Mouse (Mus musculus) heart, embryonic 14.5 days (tissue): Measurements from ENCODE around the gene Neil1. TPM values are rescaled to one million over a fixed set of nuclear protein-coding genes. Genes with fewer than 3 reads are reported as not detected.

Experiments
- ATAC-seq: fragments of 200-750 bp; cut with Nextera tagmentation; 2 replicates; pipeline ENCODE4 v1.8.0; 2017; ENCODE audit warnings: low read depth, moderate TSS enrichment; ENCODE audit not compliant: insufficient number of reproducible peaks, insufficient read depth, low FRiP score
- H3K27ac ChIP-seq, 2 experiments: fragments of 200-500 bp in 1 of 2; fragments of 300-500 bp in 1 of 2; sonication (generic) in 1 of 2; replicated peaks in 1 of 2; 2 replicates each; pipeline ENCODE4 v1.5.1; 2012 to 2014; ENCODE audit warnings: low read depth in 2 of 2, low read length in 2 of 2, control low read depth in 1 of 2, mild to moderate bottlenecking in 1 of 2, mixed read lengths in 1 of 2; ENCODE audit not compliant: control insufficient read depth in 1 of 2, insufficient read depth in 1 of 2
- H3K27me3 ChIP-seq: fragments of 300-500 bp; sonication (generic); 2 replicates; pipeline ENCODE4 v1.6.1; 2014; ENCODE audit warnings: mild to moderate bottlenecking, low read length, control low read depth; ENCODE audit not compliant: control insufficient read depth, insufficient read depth
- H3K36me3 ChIP-seq: fragments of 300-500 bp; sonication (generic); 2 replicates; pipeline ENCODE4 v1.6.1; 2014; ENCODE audit warnings: mild to moderate bottlenecking, control low read depth, low read length, mixed read lengths; ENCODE audit not compliant: control insufficient read depth, insufficient read depth
- H3K4me1 ChIP-seq, 2 experiments: fragments of 200-500 bp in 1 of 2; fragments of 300-500 bp in 1 of 2; sonication (generic) in 1 of 2; 2 replicates each; pipeline ENCODE4 v1.6.1; 2012 to 2014; ENCODE audit warnings: low read length in 2 of 2, control low read depth in 1 of 2, mixed read lengths in 1 of 2; ENCODE audit not compliant: control insufficient read depth in 2 of 2, insufficient read depth in 2 of 2
- H3K4me2 ChIP-seq: fragments of 300-500 bp; sonication (generic); 2 replicates; pipeline ENCODE4 v1.6.1; 2014; ENCODE audit warnings: mild to moderate bottlenecking, low read length
- H3K4me3 ChIP-seq, 2 experiments: fragments of 200-500 bp in 1 of 2; fragments of 300-500 bp in 1 of 2; sonication (generic) in 1 of 2; 2 replicates each; pipeline ENCODE4 v1.5.1; 2012 to 2014; ENCODE audit warnings: low read length in 2 of 2, mild to moderate bottlenecking in 2 of 2, control low read depth in 1 of 2, low read depth in 1 of 2, moderate library complexity in 1 of 2; ENCODE audit not compliant: control insufficient read depth in 1 of 2, insufficient read depth in 1 of 2
- H3K9ac ChIP-seq: fragments of 300-500 bp; sonication (generic); 2 replicates; pipeline ENCODE4 v1.6.1; 2014; ENCODE audit warnings: mild to moderate bottlenecking, low read length
- H3K9me3 ChIP-seq: fragments of 300-500 bp; sonication (generic); 2 replicates; pipeline ENCODE4 v1.6.1; 2016; ENCODE audit warnings: low read length, control low read depth; ENCODE audit not compliant: control insufficient read depth
- WGBS: fragments of 180-500 bp; shearing (Covaris S2); extraction: QIAGEN DNeasy Blood & Tissue Kit; methylation state at CpG from one replicate; pipeline ENCODE4 v1.1.7; 2014; 5-methylcytosine and 5-hydroxymethylcytosine counted together
- polyA plus RNA-seq: library from polyadenylated mRNA; unstranded; fragments of >200 nt; fragmentation: Nextera tagmentation; extraction: Ambion mirVana; gene quantifications from 2 replicates; pipeline ENCODE4 v1.2.1, GENCODE M21; 2014

The Neil1 gene
- polyA plus RNA-seq, 1 experiment from 2014 or later: 5.4 TPM

DNA sequence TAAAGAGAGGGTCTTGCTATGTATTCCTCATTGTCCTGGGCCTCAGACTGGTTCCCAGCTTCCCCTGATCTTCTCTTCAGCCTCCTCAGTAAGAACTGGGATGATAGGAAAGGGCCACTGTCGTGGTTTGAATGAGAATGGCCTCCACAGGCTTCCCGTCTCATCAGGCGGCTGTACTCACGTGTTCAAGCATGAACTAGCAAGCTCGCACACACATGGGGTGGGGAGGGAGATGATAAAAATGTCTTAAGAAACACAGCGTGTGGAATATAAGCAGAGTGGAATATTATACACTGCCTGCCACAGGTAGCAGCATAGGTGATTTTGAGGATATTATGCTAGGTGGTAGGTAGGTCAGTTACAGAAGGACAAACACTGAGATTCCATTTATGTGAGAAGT, 916 bp upstream of the Neil1 start:
- H3K9ac ChIP-seq: peak overlapping the region; percentile 73; the same call in 1 of the 2 replicates
- H3K4me2 ChIP-seq: peak overlapping the region; percentile 68
- H3K4me3 ChIP-seq: peak overlapping the region in 1 of 2 experiments; percentile 57; a peak in 2 of 4 replicates
- no peaks in the 10 kb centered on the region for H3K36me3 ChIP-seq
- H3K27ac ChIP-seq: peak overlapping the region in 1 of 2 experiments; percentile 88; a peak in 1 of 4 replicates
- H3K9me3 ChIP-seq: no peaks in the 10 kb centered on the region
- peaks cover 6 to 13% of the 10 kb centered on the region in 2 experiments; a peak in 3 of 4 replicates for H3K4me1 ChIP-seq
- H3K27me3 ChIP-seq: no peaks in the 10 kb centered on the region
- 77% methylated on average over 6 of the region's 6 CpGs for WGBS
- ATAC-seq: no peak

DNA sequence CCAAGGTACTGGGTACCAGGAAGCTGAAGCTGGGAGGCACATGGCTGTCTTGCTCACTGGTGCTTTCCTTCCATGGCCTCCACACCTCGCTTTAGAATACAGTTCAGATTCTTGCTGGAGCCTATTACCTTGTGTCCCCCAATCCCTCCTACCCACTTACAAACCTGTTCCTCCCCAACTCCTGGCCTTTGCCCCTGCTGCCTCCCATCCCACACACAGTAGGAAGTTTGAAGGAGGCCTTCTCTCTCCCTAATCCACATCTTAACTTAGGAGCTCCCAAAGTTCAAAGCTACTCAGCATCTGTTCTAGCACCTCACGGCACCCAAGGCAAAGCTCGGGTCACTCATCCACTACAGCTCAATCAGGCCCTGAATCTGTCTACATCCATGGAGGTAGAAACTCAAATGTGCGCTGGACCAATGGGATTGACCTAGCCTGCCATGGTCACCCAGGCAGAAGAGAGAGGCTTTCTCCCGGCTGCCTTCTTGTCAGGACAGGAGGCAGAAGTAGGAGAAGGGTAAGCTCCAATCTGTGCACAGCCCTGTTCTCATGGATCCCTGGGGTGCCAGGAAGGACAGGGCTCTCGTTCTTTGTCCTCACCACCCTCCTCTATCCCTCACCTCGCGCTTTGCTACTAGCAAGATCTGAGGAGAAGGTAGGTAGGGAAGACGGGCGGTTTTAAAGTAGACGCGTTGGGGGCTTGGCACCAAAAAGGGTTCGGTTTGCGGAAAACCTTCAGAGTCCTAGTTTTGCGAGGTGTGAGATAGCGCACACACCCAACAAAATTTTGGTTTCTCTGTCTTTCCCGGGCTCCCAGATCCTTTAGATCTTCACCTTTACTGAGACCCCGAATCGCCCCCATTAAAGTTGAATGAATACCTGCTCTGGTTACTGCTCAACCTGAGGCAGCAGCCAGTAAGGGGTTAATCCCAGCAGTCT, 631 bp downstream of the Neil1 start:
- Histone ChIP-seq H3K4me2 (peak overlapping the region; percentile 68), H3K9me3 (no peaks in the 10 kb centered on the region), H3K27ac (peak overlapping the region; percentile 87 to 88; a peak in 3 of 4 replicates), H3K9ac (peak overlapping the region; percentile 73), H3K27me3 (no peaks in the 10 kb centered on the region), H3K4me3 (peak overlapping the region; percentile 57 to 74), H3K36me3 (peaks cover 13% of the 10 kb centered on the region), H3K4me1 (peaks cover 6 to 13% of the 10 kb centered on the region in 2 experiments; a peak in 3 of 4 replicates)
- ATAC-seq: peak; percentile 29; the same call in 1 of the 2 replicates
- WGBS: 6% methylated on average over 19 of the region's 19 CpGs

DNA sequence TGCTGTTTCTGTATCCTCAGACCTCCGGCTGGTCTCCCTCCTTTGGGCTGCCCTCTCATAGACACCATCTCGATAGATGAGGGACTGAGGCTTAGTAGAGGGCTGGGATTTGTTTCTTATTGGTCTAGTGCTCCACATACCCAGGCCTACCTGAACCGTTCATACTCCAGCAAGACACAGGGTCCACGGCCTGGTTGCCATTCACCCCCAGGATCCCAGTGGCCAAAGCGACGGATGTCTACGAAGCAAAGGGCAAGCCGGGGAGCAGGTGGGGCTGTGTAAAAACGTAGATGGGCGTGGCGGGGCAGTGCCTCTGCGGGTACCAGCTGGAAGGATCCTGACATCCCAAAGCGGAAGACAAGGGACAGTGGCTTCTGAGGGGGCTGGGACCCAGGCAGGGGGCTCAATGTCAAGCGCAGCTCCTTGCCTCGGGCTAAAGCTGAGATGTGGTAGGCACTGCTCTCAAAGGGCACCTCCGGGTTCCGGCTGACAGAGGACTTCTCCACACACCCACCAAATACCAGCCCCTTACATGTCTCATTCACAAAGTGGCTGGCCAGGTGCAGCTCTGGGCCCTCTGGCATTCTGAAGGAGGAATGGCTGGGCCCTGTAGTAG, 1.5 kb downstream of the Neil1 start:
- WGBS: 88% methylated on average over 17 of the region's 17 CpGs
- H3K4me3 ChIP-seq: no peak overlapping the region
- H3K27me3 ChIP-seq: no peaks in the 10 kb centered on the region
- H3K27ac ChIP-seq: no peak overlapping the region
- H3K4me1 ChIP-seq: peaks cover 6 to 19% of the 10 kb centered on the region in 2 experiments; a peak in 3 of 4 replicates
- ATAC-seq: no peak
- peaks cover 22% of the 10 kb centered on the region for H3K36me3 ChIP-seq
- H3K9ac ChIP-seq: no peak overlapping the region
- H3K4me2 ChIP-seq: no peak overlapping the region; the same call in 1 of the 2 replicates
- no peaks in the 10 kb centered on the region for H3K9me3 ChIP-seq

DNA sequence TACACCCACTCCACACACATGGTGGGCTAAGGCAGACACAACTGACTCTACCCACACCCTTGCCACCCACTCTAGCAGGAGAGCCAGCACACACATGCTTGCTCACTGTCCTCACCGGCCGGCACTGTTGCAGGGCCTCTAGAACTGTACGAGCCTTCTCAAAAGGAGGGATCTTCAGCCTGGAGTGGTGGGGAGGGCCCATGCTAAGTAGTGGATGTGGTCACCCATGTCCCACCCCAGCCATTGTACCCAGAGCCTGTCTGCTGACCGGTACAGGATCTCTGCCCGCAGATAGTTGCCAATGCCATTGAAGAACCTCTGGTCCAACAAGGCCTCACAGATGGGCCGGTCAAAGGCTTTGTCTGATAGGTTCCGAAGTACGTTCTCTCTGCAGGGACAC, 3.3 kb downstream of the Neil1 start:
- ATAC-seq: no peak
- no peak overlapping the region for H3K9ac ChIP-seq
- WGBS: 82% methylated on average over 8 of the region's 8 CpGs

DNA sequence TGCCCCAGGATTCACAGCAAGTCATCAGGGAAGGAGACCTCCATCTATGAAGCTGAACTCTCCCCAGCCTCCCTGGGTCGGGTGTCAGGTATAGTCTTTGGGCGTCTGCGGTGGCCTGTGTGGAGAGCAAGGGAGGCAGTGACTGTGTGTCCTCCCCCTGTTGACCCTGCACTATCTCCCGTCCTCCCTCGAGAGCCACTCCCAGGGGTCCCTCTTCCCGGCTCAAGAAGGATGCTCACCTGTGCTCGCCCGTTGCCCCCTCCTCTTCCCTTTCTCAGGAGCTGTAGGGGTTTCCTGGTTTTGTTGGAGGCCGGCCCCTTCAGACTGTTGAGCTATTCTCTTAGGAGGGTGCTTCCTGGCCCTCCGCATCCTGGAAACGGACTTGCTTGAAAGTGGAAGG, 4.9 kb downstream of the Neil1 start:
- Histone ChIP-seq H3K36me3 (peaks cover 55% of the 10 kb centered on the region), H3K9ac (no peak overlapping the region)

More for the DNA sequence above, 3.3 kb downstream of the Neil1 start:
- Histone ChIP-seq H3K9me3 (no peaks in the 10 kb centered on the region), H3K4me3 (no peak overlapping the region), H3K4me1 (peaks cover 6 to 19% of the 10 kb centered on the region in 2 experiments; a peak in 3 of 4 replicates), H3K27ac (no peak overlapping the region), H3K36me3 (peaks cover 39% of the 10 kb centered on the region), H3K27me3 (no peaks in the 10 kb centered on the region), H3K4me2 (no peak overlapping the region)

DNA sequence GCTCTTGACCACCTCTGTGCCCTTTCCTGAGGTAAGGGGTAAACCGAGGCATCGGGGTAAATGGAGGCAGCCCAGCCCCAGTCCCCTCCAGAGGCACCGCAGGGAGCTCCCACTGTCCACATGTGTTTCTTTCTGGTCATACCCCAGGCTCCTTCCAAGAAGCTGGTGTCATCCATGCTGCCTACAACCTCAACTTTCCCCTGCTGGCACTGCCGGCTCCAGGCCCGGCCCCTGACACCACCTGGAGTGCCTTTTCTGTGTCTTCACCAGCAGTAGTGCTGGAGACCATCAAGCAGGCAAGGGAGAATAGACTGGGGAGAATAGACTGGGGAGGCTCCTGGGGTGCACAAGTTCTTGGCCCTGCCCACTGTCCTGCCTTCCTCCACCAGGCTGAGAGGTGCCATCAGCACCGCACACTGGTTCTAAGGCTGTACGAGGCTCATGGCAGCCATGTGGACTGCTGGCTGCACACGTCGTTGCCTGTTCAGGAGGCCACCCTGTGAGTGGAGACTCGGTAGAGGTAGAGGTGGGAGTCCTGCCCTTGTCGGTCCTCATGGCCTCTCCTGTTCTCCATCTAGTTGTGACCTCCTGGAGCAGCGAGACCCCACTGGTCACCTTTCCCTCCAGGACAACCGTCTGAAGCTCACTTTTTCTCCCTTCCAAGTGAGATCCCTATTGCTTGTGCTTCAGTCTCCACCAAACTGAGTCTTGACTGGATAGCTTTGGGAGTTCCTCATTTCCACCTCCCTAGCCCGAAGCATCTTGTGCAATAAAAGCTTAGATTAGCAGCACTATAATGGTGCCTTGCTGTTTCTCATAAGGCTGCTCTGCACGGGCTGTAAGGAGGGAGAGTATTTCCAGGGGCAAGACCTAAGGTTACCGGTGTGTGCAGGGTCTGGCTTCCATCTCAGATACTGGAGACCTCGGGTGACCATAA, 6.4 kb downstream of the Neil1 start:
- H3K9ac ChIP-seq: no peak overlapping the region
- H3K4me2 ChIP-seq: no peak overlapping the region
- H3K36me3 ChIP-seq: peaks cover 70% of the 10 kb centered on the region
- 76% methylated on average over 17 of the region's 17 CpGs for WGBS
- no peak for ATAC-seq
- 0 out of 4 replicates have a peak overlapping the region, but pooled peaks of 1 of the 2 experiments have one; percentile 1 for H3K27ac ChIP-seq
- H3K4me3 ChIP-seq: no peak overlapping the region
- H3K4me1 ChIP-seq: peaks cover 0 to 7% of the 10 kb centered on the region in 2 experiments; a peak in 1 of 4 replicates
- no peaks in the 10 kb centered on the region for H3K27me3 ChIP-seq
- no peaks in the 10 kb centered on the region for H3K9me3 ChIP-seq

More for the DNA sequence above, 4.9 kb downstream of the Neil1 start:
- Histone ChIP-seq H3K4me2 (no peak overlapping the region), H3K4me1 (peaks cover 5 to 14% of the 10 kb centered on the region in 2 experiments; a peak in 3 of 4 replicates), H3K9me3 (no peaks in the 10 kb centered on the region), H3K27me3 (no peaks in the 10 kb centered on the region), H3K27ac (no peak overlapping the region), H3K4me3 (no peak overlapping the region)
- WGBS: 86% methylated on average over 11 of the region's 11 CpGs
- ATAC-seq: no peak
